Mouse (Mus musculus) stomach, embryonic 15.5 days (tissue): ENCODE data around the gene Ccpg1. TPM values are rescaled to one million over a fixed set of nuclear protein-coding genes. Genes with fewer than 3 reads are reported as not detected.

Source experiments
- ATAC-seq: fragments of 200-750 bp; cut with Nextera tagmentation; 2 replicates; pipeline ENCODE4 v1.8.0; 2017; ENCODE audit warnings: low read depth, moderate number of reproducible peaks, moderate TSS enrichment; ENCODE audit not compliant: insufficient read depth, low FRiP score
- H3K27ac ChIP-seq: fragments of 300-500 bp; sonication (generic); 2 replicates; pipeline ENCODE4 v1.5.1; 2015; ENCODE audit warnings: mild to moderate bottlenecking, inconsistent platforms
- H3K27me3 ChIP-seq: fragments of 300-500 bp; sonication (generic); replicated peaks from 2 replicates; pipeline ENCODE4 v1.6.1; 2015; ENCODE audit warnings: inconsistent platforms
- H3K36me3 ChIP-seq: fragments of 300-500 bp; sonication (generic); 2 replicates; pipeline ENCODE4 v1.6.1; 2015; ENCODE audit warnings: inconsistent platforms
- H3K4me1 ChIP-seq: fragments of 300-500 bp; sonication (generic); 2 replicates; pipeline ENCODE4 v1.6.1; 2015; ENCODE audit warnings: inconsistent platforms
- H3K4me2 ChIP-seq: fragments of 300-500 bp; sonication (generic); 2 replicates; pipeline ENCODE4 v1.6.1; 2015; ENCODE audit warnings: mild to moderate bottlenecking, inconsistent platforms
- H3K4me3 ChIP-seq: fragments of 300-500 bp; sonication (generic); replicated peaks from 2 replicates; pipeline ENCODE4 v1.5.1; 2015; ENCODE audit warnings: inconsistent platforms
- H3K9ac ChIP-seq: fragments of 300-500 bp; sonication (generic); 2 replicates; pipeline ENCODE4 v1.6.1; 2015; ENCODE audit warnings: inconsistent platforms
- H3K9me3 ChIP-seq: fragments of 300-500 bp; sonication (generic); 2 replicates; pipeline ENCODE4 v1.6.1; 2016; ENCODE audit warnings: inconsistent platforms
- WGBS: fragments of 180-500 bp; shearing (Covaris S2); methylation state at CpG from one replicate; pipeline ENCODE4 v1.1.7; 2015; 5-methylcytosine and 5-hydroxymethylcytosine counted together
- polyA plus RNA-seq: library from polyadenylated mRNA; unstranded; fragments of >200 nt; fragmentation: Nextera tagmentation; extraction: Ambion mirVana; gene quantifications from 2 replicates; pipeline ENCODE4 v1.2.1, GENCODE M21; 2015

The Ccpg1 gene
- polyA plus RNA-seq, 1 experiment from 2014 or later, result 34.5 TPM

DNA sequence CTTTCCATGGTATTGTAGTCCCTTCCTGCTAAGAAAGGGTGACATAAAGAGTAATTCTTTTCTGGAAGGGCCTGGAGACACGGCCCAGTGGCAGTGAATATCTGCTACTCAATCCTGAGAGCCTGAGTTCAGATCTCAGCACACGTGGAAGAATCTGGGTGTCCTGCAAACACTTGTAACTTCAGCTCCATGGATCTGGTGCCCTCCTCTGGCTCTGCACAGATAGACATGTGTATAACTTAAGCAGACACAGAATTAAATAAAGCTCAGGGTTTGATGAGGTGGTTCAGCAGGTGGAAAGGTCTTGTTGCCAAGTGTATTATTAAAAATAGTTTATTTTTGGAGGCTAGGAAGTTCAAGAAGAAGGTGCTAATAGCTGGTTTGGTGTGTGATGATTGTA lies 15.3 kb downstream of the Ccpg1 start:
- Histone ChIP-seq H3K27me3 (no peaks in the 10 kb centered on the region), H3K9me3 (no peaks in the 10 kb centered on the region), H3K4me1 (no peaks in the 10 kb centered on the region), H3K4me2 (no peak overlapping the region), H3K9ac (no peak overlapping the region), H3K36me3 (no peaks in the 10 kb centered on the region; the same call in 1 of the 2 replicates), H3K4me3 (no peak overlapping the region), H3K27ac (no peak overlapping the region)
- WGBS, result 74% methylated on average over 2 of the region's 2 CpGs
- ATAC-seq, result no peak

DNA sequence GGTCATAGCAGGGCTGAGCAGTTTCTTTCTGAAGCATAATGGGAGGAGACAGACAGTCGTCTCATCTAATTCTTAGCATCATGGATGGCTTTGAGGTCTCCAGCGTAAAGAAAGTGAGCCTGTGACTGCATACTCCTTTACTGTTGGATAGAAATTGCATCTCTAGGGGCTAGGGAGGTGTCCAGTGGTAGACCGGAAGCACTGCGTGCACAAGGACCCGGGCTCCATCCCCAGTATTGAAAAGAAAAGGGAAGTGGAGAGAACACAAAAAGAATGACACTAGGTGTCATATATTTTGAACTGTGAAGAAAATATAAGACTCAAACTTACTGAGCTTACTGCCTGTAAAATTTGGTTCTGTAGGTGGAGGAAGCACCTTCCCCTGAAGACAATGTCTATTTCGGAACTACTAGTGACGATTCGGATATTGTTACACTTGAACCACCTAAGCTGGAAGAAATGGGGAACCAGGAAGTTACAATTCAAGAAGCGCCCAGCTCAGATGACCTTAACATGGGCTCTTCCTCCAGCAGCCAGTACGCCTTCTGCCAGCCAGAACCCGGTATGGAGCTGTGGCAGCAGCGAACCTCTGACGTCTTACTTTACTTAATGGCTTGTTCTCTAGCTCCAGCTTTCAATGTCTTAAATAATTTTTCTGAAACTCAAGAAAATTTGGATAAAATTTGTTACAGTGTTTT lies 16.2 kb downstream of the Ccpg1 start:
- no peak overlapping the region for H3K9ac ChIP-seq
- 0 out of 2 replicates have a peak overlapping the region, but pooled peaks have one; percentile 28 for H3K27ac ChIP-seq
- no peaks in the 10 kb centered on the region for H3K4me1 ChIP-seq
- 81% methylated on average over 13 of the region's 13 CpGs for WGBS
- H3K4me3 ChIP-seq, result no peak overlapping the region
- no peaks in the 10 kb centered on the region for H3K27me3 ChIP-seq
- H3K9me3 ChIP-seq, result no peaks in the 10 kb centered on the region
- no peak for ATAC-seq
- H3K4me2 ChIP-seq, result no peak overlapping the region
- H3K36me3 ChIP-seq, result peaks cover 3% of the 10 kb centered on the region

DNA sequence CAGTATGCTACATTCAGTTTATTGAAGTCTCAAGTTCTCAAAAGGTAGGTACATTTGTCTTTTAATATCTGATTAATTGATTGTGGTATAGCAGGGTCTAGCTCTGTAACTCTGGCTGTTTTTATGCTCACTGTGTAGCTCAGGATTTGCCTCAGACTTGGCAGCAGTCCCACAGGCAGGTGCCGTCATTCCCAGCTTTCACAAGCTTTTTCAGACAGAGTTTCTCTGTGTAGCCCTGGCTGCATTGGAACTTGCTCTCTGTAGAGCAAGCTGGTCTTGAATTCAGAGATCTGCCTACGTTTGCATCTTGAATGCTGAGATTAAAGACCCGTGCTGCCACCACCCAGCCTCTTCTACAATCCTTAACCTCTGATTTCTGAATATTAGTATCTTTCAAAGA lies 16.9 kb downstream of the Ccpg1 start:
- H3K27ac ChIP-seq, result 0 out of 2 replicates have a peak overlapping the region, but pooled peaks have one; percentile 28
- ATAC-seq, result peak; percentile 53; the same call in 1 of the 2 replicates
- no peaks in the 10 kb centered on the region for H3K9me3 ChIP-seq
- no peak overlapping the region for H3K9ac ChIP-seq
- H3K4me2 ChIP-seq, result no peak overlapping the region
- WGBS, result 53% methylated on average over 3 of the region's 3 CpGs
- H3K36me3 ChIP-seq, result peaks cover 3% of the 10 kb centered on the region
- H3K27me3 ChIP-seq, result no peaks in the 10 kb centered on the region
- H3K4me3 ChIP-seq, result no peak overlapping the region
- H3K4me1 ChIP-seq, result no peaks in the 10 kb centered on the region

DNA sequence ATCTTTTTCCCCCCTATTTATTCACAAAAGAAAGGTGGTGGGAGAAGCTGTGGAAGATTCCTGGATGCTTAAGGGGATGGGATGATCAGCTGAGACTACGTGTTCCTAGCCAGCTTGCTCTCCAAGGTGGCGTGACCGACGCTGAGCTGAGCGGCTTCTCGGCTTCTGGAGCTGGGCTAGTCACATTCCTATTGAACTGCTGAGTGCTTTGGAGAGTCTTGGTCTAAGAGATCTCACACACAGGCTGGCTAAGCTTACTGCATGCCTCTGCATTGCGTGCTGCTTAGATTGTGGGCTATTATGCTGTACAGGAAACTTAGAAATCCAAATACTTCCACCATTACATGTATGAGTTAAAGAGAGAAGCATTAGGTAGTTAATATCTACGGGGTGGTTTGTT lies 18.8 kb downstream of the Ccpg1 start:
- 84% methylated on average over 8 of the region's 8 CpGs for WGBS
- no peak overlapping the region for H3K4me2 ChIP-seq
- H3K27me3 ChIP-seq, result no peaks in the 10 kb centered on the region
- no peak overlapping the region for H3K9ac ChIP-seq
- no peak overlapping the region for H3K27ac ChIP-seq
- H3K36me3 ChIP-seq, result peaks cover 3% of the 10 kb centered on the region
- ATAC-seq, result no peak
- no peak overlapping the region for H3K4me3 ChIP-seq
- no peaks in the 10 kb centered on the region for H3K4me1 ChIP-seq
- H3K9me3 ChIP-seq, result no peaks in the 10 kb centered on the region

GRCm38 (mm10) chr9:73005106-73005505 lies 19.9 kb downstream of the Ccpg1 start:
- no peak overlapping the region for H3K4me2 ChIP-seq
- WGBS, result 81% methylated on average over 6 of the region's 6 CpGs
- no peak for ATAC-seq

DNA sequence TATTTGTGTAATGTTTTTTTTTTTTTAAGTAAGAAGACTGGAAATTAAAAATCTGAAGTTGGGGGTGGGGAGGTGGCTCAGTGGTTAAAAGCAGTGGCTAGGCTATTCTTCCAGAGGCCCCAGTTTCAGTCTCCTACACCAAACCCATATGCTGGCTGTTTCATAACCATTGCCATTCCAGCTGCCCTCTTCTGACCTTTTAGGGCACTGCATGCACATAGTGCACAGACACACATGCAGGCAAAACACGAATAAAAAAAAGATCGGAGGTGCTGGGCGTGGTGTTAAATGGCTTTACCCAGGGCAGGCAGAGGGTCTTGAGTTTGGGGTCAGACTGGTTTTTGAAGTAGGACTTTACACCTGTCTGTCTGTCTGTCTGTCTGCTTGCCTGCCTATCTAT lies 20.9 kb downstream of the Ccpg1 start:
- no peak for ATAC-seq
- H3K4me3 ChIP-seq, result no peak overlapping the region
- no peaks in the 10 kb centered on the region for H3K9me3 ChIP-seq
- no peak overlapping the region for H3K9ac ChIP-seq
- 96% methylated on average over 3 of the region's 3 CpGs for WGBS
- no peaks in the 10 kb centered on the region for H3K4me1 ChIP-seq
- no peak overlapping the region for H3K4me2 ChIP-seq
- no peaks in the 10 kb centered on the region for H3K27me3 ChIP-seq
- H3K27ac ChIP-seq, result no peak overlapping the region
- H3K36me3 ChIP-seq, result peaks cover 3% of the 10 kb centered on the region

More at GRCm38 (mm10) chr9:73005106-73005505, 19.9 kb downstream of the Ccpg1 start:
- Histone ChIP-seq H3K27me3 (no peaks in the 10 kb centered on the region), H3K27ac (no peak overlapping the region), H3K4me3 (no peak overlapping the region), H3K36me3 (peaks cover 3% of the 10 kb centered on the region), H3K9ac (no peak overlapping the region), H3K9me3 (no peaks in the 10 kb centered on the region), H3K4me1 (no peaks in the 10 kb centered on the region)

DNA sequence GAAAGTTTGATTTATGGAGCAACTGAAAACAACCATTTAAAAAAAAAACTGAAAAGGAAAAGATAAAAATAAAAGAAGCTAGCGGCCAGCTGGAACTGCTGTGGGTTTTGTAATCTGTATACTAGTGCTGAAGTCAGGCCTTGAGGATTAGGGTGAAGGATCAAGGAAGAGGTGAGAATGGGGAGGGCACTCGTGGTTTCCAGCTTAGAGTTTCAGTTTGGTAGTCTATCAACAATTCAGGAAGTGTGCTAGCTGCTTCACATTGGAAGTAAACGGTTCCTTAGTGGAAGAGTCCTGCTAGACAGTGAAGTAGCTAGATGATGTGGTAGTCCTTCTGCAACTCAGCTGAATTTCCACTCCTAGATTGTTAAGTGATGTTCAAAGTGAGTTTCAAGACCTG lies 23.2 kb downstream of the Ccpg1 start:
- no peaks in the 10 kb centered on the region for H3K9me3 ChIP-seq
- no peak overlapping the region for H3K4me2 ChIP-seq
- no peak overlapping the region for H3K4me3 ChIP-seq
- H3K36me3 ChIP-seq, result peaks cover 3% of the 10 kb centered on the region
- no peak overlapping the region for H3K9ac ChIP-seq
- no peak for ATAC-seq
- 56% methylated on average over 3 of the region's 3 CpGs for WGBS
- no peak overlapping the region for H3K27ac ChIP-seq
- no peaks in the 10 kb centered on the region for H3K27me3 ChIP-seq
- H3K4me1 ChIP-seq, result no peaks in the 10 kb centered on the region

DNA sequence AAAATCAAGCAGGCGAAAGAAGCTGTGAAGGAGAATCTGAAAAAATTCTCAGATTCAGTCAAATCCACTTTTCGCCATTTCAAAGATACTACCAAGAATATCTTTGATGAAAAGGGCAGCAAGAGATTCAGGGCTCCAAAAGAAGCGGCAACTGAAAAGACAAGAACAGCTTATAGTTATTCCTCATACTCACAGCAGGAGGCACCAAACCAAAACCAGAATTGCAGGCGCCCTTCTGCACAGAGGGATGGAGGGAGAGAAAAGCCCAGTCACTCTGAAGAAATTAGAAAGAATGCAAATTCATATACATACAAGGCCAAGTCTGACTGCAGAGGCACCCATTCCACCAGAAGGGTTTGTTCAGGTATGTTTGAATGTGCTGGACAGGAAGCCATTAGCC lies 27.4 kb downstream of the Ccpg1 start:
- Histone ChIP-seq H3K36me3 (peaks cover 7% of the 10 kb centered on the region), H3K9me3 (no peaks in the 10 kb centered on the region), H3K4me3 (no peak overlapping the region), H3K27ac (no peak overlapping the region), H3K9ac (no peak overlapping the region), H3K4me1 (no peaks in the 10 kb centered on the region), H3K27me3 (no peaks in the 10 kb centered on the region), H3K4me2 (no peak overlapping the region)
- no peak for ATAC-seq
- 88% methylated on average over 4 of the region's 4 CpGs for WGBS

DNA sequence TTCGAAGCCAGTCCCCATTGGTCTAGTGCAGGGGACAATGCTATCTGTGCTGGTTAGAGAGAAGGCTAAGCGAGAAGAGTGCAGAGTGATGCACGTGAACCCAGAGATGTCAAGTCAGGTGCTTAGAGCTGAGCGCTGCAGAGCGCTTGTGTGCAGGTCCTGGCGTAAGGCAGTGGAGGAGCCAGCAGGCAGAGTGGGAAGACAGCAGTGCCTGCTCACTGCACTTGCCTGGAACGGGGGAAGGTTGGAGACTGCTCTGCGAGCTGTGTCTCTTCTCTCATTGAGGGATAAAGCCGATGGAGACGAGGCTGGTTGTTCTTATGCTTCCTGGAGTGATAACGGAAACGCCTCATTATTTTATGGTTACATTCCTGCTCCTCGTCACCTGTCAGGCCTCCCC lies 29.5 kb downstream of the Ccpg1 start:
- no peak for ATAC-seq
- WGBS, result 74% methylated on average over 13 of the region's 13 CpGs
- H3K36me3 ChIP-seq, result peaks cover 7% of the 10 kb centered on the region
- H3K4me3 ChIP-seq, result no peak overlapping the region
- H3K27me3 ChIP-seq, result no peaks in the 10 kb centered on the region
- H3K4me1 ChIP-seq, result no peaks in the 10 kb centered on the region
- no peak overlapping the region for H3K4me2 ChIP-seq
- H3K9ac ChIP-seq, result no peak overlapping the region
- H3K9me3 ChIP-seq, result no peaks in the 10 kb centered on the region
- no peak overlapping the region for H3K27ac ChIP-seq

GRCm38 (mm10) chr9:73019841-73020240 lies 34.6 kb downstream of the Ccpg1 start:
- H3K4me1 ChIP-seq, result no peaks in the 10 kb centered on the region
- peaks cover 12% of the 10 kb centered on the region for H3K36me3 ChIP-seq
- no peak overlapping the region for H3K4me3 ChIP-seq
- ATAC-seq, result no peak
- WGBS, result 89% methylated on average over 10 of the region's 10 CpGs
- no peak overlapping the region for H3K9ac ChIP-seq
- no peaks in the 10 kb centered on the region for H3K9me3 ChIP-seq
- no peak overlapping the region for H3K27ac ChIP-seq
- no peaks in the 10 kb centered on the region for H3K27me3 ChIP-seq
- H3K4me2 ChIP-seq, result no peak overlapping the region

GRCm38 (mm10) chr9:73020566-73021097 lies 35.4 kb downstream of the Ccpg1 start:
- Histone ChIP-seq H3K4me3 (no peak overlapping the region), H3K36me3 (peaks cover 11% of the 10 kb centered on the region), H3K9me3 (no peaks in the 10 kb centered on the region), H3K4me1 (no peaks in the 10 kb centered on the region), H3K9ac (no peak overlapping the region), H3K4me2 (no peak overlapping the region), H3K27ac (no peak overlapping the region), H3K27me3 (no peaks in the 10 kb centered on the region)
- WGBS, result 91% methylated on average over 5 of the region's 5 CpGs
- no peak for ATAC-seq

DNA sequence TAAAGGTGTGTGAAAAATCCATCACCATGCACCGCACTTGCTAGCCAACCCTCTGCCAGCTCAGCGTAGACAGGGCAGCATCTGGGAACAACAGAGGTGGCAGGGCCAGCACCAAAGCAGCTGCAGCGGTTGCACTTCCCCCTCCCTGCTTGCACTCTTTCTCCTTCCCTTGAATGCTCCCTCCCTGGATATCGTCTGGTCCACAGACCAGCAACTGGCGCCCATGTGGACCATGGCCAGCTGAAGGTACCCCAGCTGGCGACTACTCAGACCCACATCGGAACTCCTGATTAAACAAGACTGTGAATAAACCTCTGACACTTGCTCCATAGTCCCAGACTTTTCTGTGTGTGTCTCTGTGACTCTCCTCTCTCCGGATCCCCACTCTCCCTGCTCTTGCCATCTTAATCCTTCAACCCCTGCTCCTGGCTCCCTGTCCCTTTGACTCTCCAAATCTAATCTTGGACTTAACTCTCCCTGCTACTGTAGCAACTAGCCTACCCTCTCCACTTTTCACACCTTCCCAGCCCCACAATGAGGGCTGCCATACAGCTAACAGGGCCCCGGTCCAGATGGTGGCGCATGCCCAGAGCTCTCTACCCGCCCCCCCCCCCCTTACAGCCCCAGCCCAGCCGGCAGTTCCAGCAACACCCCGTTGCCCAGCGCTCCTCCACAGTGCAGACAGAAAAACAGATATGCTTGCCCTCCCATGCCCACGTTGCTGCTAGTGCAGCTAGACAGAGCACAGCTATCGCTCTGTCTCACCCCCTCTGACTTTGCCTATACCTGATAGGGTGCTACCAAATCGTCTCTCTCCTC lies 40.8 kb downstream of the Ccpg1 start:
- 32% methylated on average over 16 of the region's 17 CpGs for WGBS
- no peak for ATAC-seq
- no peak overlapping the region for H3K4me2 ChIP-seq

More for the DNA sequence above, 40.8 kb downstream of the Ccpg1 start:
- no peaks in the 10 kb centered on the region for H3K9me3 ChIP-seq
- H3K4me1 ChIP-seq, result no peaks in the 10 kb centered on the region
- H3K4me3 ChIP-seq, result no peak overlapping the region
- no peak overlapping the region for H3K9ac ChIP-seq
- no peak overlapping the region for H3K27ac ChIP-seq
- no peaks in the 10 kb centered on the region for H3K27me3 ChIP-seq
- 0 out of 2 replicates have a peak, but pooled peaks cover 2% of the 10 kb centered on the region for H3K36me3 ChIP-seq
